Mouse (Mus musculus) kidney, postnatal 25 days (tissue): ENCODE data around the gene Atcay.

Experiments
- DNase-seq, 2 experiments: peaks; one replicate each; pipeline ENCODE4 v3.0.0; 2021; ENCODE audit warnings: mixed read lengths in 2 of 2

Gene Atcay

GRCm38 (mm10) chr10:81230438-81231332 is at the start of gene Atcay:
TSS of gene Atcay (minus strand) at chr10:81230833.
- peak in 1 of 2 experiments; percentile 17 for DNase-seq

- no peak for DNase-seq
Measured at GRCm38 (mm10) chr10:81279496-81279895, 48.9 kb upstream of the Atcay start.

- DNase-seq = no peak
Measured at GRCm38 (mm10) chr10:81277676-81278075, 47.0 kb upstream of the Atcay start.

GRCm38 (mm10) chr10:81273842-81274241 is 43.2 kb upstream of the Atcay start:
- DNase-seq = no peak

- DNase-seq = no peak
Measured at GRCm38 (mm10) chr10:81272356-81272755, 41.7 kb upstream of the Atcay start.

GRCm38 (mm10) chr10:81268643-81269412 is 38.2 kb upstream of the Atcay start:
- DNase-seq = no peak

GRCm38 (mm10) chr10:81268056-81268455 is 37.4 kb upstream of the Atcay start:
- peak; percentile 91 to 95 for DNase-seq

GRCm38 (mm10) chr10:81266211-81267105 is 35.8 kb upstream of the Atcay start, which contains the start of the genes Mrpl54 and Apba3:
TSS of gene Mrpl54 (minus strand) at chr10:81266934.
TSS of gene Apba3 (plus strand) at chr10:81266960.
- peak; percentile 97 to 98 for DNase-seq

- no peak for DNase-seq
Measured at GRCm38 (mm10) chr10:81265540-81265939, 34.9 kb upstream of the Atcay start.

- no peak for DNase-seq
Measured at GRCm38 (mm10) chr10:81261025-81261424, 30.4 kb upstream of the Atcay start.

GRCm38 (mm10) chr10:81259225-81259884 is 28.7 kb upstream of the Atcay start:
- DNase-seq = no peak

GRCm38 (mm10) chr10:81257158-81258039 is 26.8 kb upstream of the Atcay start:
- DNase-seq = no peak

GRCm38 (mm10) chr10:81254886-81255285 is 24.3 kb upstream of the Atcay start:
- no peak for DNase-seq

- DNase-seq = peak; percentile 48 to 65
Measured at GRCm38 (mm10) chr10:81252424-81253419, 22.1 kb upstream of the Atcay start, which contains the start of gene Matk. TSS of gene Matk (plus strand) at chr10:81252935.

- peak in 1 of 2 experiments; percentile 25 for DNase-seq
Measured at GRCm38 (mm10) chr10:81249442-81249841, 18.8 kb upstream of the Atcay start.

- DNase-seq = no peak
Measured at GRCm38 (mm10) chr10:81247804-81248203, 17.2 kb upstream of the Atcay start.

GRCm38 (mm10) chr10:81245166-81245565 is 14.5 kb upstream of the Atcay start:
- DNase-seq = no peak

GRCm38 (mm10) chr10:81244595-81244994 is 14.0 kb upstream of the Atcay start:
- peak; percentile 79 to 84 for DNase-seq

GRCm38 (mm10) chr10:81244146-81244545 is 13.5 kb upstream of the Atcay start:
- no peak for DNase-seq
